Mouse (Mus musculus) adrenal gland, adult 10 weeks (tissue): ENCODE results near the gene Gpr75. TPM values are rescaled to one million over a fixed set of nuclear protein-coding genes. Genes with fewer than 3 reads are reported as not detected.

Experiments
- polyA plus RNA-seq: library from polyadenylated mRNA; stranded (reverse); fragments of 350-450 nt; fragmentation: Illumina TruSeq; extraction: RNeasy Lipid Tissue Mini Kit (QIAGEN cat#74804); gene quantifications from one replicate; pipeline ENCODE4 v1.2.3, GENCODE M21; 2014; ENCODE audit warnings: low read depth, low replicate concordance

The Gpr75 gene
- polyA plus RNA-seq, result 3.3 TPM

DNA sequence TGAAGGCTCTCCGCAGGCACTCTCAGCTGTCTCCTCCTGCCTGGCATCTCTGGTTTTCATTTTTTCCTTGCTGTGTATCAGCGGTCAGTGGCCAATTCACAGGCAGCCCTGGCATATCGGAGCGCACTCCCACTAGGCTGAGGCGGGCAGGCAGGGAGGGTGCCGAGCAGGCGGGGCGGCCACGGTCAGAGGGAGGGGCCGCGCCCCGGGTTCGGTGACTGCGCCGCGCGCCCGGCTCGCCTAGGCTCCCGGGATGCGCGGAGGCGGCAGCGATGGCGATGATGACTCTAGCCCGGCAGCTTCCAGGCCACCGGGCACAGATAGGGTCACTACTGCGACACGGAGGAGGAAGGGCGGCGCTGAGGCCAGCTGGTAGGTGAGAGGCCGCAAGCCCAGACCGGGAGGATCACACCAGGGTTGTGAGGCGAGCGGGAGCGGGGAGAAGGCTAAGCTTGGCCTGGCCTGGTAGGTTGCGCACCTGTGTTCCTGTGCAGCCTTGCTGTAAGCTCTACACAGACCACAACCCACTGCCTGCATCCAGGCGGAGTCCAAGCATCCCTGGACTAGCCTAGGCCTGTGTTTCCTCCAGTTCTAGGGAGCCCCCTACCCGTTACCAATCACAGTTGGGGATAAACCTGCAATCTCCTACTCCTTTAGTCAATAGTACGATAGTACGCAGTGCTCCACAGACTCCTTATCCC, at the start of gene Gpr75, which contains the start of gene Asb3:
Gene Gpr75, plus strand, starts transcription at position 188 of the 701 bp plus-strand sequence.
Gene Asb3, plus strand, starts transcription at position 246 of the 701 bp plus-strand sequence.

Other genes starting within 250 kb of the Gpr75 start
- 55.3 TPM for gene Acyp2, start 235.8 kb upstream of the Gpr75 start, polyA plus RNA-seq
- gene Psme4, start 113.6 kb upstream of the Gpr75 start, polyA plus RNA-seq, result 170 TPM
- 33.0 TPM for gene Asb3, start 58 bp downstream of the Gpr75 start, polyA plus RNA-seq
- gene Erlec1, start 69.0 kb downstream of the Gpr75 start, polyA plus RNA-seq, result 304 TPM
- gene Chac2, start 101.0 kb downstream of the Gpr75 start, polyA plus RNA-seq, result 57.6 TPM